10 mouse cellular contexts compared by ENCODE assay signal in the genomic region with DNA sequence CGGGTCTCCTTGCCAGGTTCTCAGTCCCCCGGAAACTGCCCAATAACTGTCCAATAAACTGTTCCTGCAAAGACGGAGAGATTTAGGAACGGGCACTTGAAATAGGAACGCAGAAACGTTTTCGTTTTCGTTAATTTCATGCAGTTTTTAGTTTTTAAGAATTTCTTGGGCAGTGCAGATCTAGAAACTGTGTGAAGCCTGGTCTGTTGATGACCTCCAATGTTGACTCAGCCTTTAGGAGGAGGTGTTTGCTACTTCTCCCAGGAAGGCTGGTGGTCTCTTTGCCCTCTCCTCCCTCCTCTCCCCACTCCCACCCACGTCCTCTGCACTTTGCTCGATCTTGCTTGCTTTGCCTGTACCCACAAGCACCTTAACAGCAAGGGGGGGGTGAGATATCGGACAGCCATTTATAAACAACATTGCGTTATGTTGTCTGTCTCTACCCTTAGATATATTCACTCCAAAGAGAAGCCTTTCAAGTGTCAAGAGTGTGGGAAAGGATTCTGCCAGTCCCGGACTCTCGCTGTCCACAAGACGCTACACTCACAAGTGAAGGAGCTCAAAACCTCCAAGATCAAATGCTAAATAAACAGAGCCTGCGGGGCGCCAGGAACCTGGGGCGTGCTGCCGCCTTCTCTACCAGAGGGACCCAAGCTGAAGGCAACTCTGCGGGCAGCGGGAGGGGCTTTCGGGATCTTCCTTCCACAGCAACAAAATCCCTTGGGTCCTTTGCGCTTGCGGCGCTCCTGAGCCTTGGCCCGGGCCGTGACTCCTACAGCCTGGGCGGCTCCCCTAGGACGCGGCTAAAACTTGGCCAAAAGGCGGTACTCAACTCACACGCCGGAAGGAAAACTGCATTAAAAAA. TPM values are rescaled to one million over a fixed set of nuclear protein-coding genes. Genes with fewer than 3 reads are reported as not detected.
A peak's percentile ranks its signal among the peaks of the same experiment; 100 is the strongest.
DNase-seq lines count a peak whose midpoint lies in the region; ATAC-seq and TF ChIP-seq lines count a peak whose summit lies in the region.
"Had no signal": no experiment of that assay in that cellular context is flagged by ENCODE, and none has a peak within 500 bp of the region (broad histone marks: within the 10 kb centered on the region; RNA-seq: fewer than 3 reads in every experiment).

No protein-coding gene starts in this region.

- peak overlapping the region; percentile 54 for H3K4me2 ChIP-seq in intestine, postnatal 0 days (replicated peaks; ENCODE audit: low read depth)
- H3K4me2 ChIP-seq in stomach, embryonic 16.5 days (ENCODE audit: low read depth, low read length) = peak overlapping the region; percentile 57

- peaks cover 5% of the 10 kb centered on the region; the same call in 1 of the 2 replicates for H3K27me3 ChIP-seq in cerebellum, adult 2 months (ENCODE audit: control insufficient read depth, insufficient read depth, low read length)
- H3K27me3 ChIP-seq in intestine, postnatal 0 days (replicated peaks; ENCODE audit: control insufficient read depth, insufficient read depth, low read length) = peaks cover 89% of the 10 kb centered on the region
- H3K27me3 ChIP-seq in stomach, embryonic 16.5 days (ENCODE audit: control insufficient read depth, insufficient read depth, low read length) = peaks cover 28% of the 10 kb centered on the region

- ATAC-seq in intestine, postnatal 0 days = no peak
- ATAC-seq in stomach, embryonic 16.5 days (ENCODE audit: insufficient read depth, low FRiP score) = no peak

- peak; percentile 27 to 32 for DNase-seq in cerebellum, postnatal 10 days
- no peak for DNase-seq in cerebellum, adult 2 months
- peak; percentile 62 for DNase-seq in testis, postnatal 10 days (ENCODE audit: low spot score)
- DNase-seq in testis, postnatal 14 days (ENCODE audit: low spot score) = no peak
- DNase-seq in c-Kit-positive CD71-positive TER-119-positive erythroid progenitor cells, embryonic 14.5 days (ENCODE audit: low spot score) = no peak
- DNase-seq in layer of hippocampus, postnatal 36 days = no peak
- DNase-seq: B cell, adult 2 months had no signal

- no peak for TF ChIP-seq POLR2A in cerebellum, adult 2 months (IDR thresholded peaks at IDR 0.05; ENCODE audit: borderline replicate concordance, insufficient read depth, low read length)

- no peaks in the 10 kb centered on the region for H3K9me3 ChIP-seq in intestine, postnatal 0 days (ENCODE audit: control insufficient read depth)
- no peaks in the 10 kb centered on the region for H3K9me3 ChIP-seq in stomach, embryonic 16.5 days (replicated peaks; ENCODE audit: control insufficient read depth, low read length)

- 4% methylated on average over 33 of the region's 33 CpGs for WGBS in cerebellum, adult 2 months
- 7% methylated on average over 33 of the region's 33 CpGs for WGBS in intestine, postnatal 0 days
- 18% methylated on average over 33 of the region's 33 CpGs for WGBS in stomach, embryonic 16.5 days

- no peaks in the 10 kb centered on the region for H3K36me3 ChIP-seq in intestine, postnatal 0 days (ENCODE audit: control insufficient read depth, insufficient read depth)
- no peaks in the 10 kb centered on the region for H3K36me3 ChIP-seq in stomach, embryonic 16.5 days (ENCODE audit: control insufficient read depth, insufficient read depth, low read length)

- TF ChIP-seq CTCF in cerebellum, adult 2 months (IDR thresholded peaks at IDR 0.05; ENCODE audit: borderline replicate concordance, insufficient read depth, low read depth, low read length) = no peak
- TF ChIP-seq CTCF in intestine, postnatal 0 days (IDR thresholded peaks at IDR 0.05; ENCODE audit: low read depth) = no peak

- no peaks in the 10 kb centered on the region for H3K4me1 ChIP-seq in cerebellum, adult 2 months (ENCODE audit: control insufficient read depth, insufficient read depth, low read length)
- H3K4me1 ChIP-seq in intestine, postnatal 0 days (replicated peaks; ENCODE audit: control insufficient read depth, insufficient read depth, low read length) = 0 out of 2 replicates have a peak, but pooled peaks cover 5% of the 10 kb centered on the region
- H3K4me1 ChIP-seq in stomach, embryonic 16.5 days (ENCODE audit: control insufficient read depth, insufficient read depth, low read length) = peaks cover 6% of the 10 kb centered on the region; the same call in 1 of the 2 replicates

- H3K4me3 ChIP-seq in cerebellum, adult 2 months (replicated peaks; ENCODE audit: insufficient read depth, low read depth, low read length) = no peak overlapping the region
- peak overlapping the region; percentile 20; the same call in 1 of the 2 replicates for H3K4me3 ChIP-seq in intestine, postnatal 0 days (ENCODE audit: low read depth, low read length)
- H3K4me3 ChIP-seq in stomach, embryonic 16.5 days (replicated peaks; ENCODE audit: low read length) = peak overlapping the region; percentile 32

- no peak overlapping the region for H3K9ac ChIP-seq in intestine, postnatal 0 days (ENCODE audit: low read depth, low read length)
- peak overlapping the region; percentile 38; the same call in 1 of the 2 replicates for H3K9ac ChIP-seq in stomach, embryonic 16.5 days (ENCODE audit: low read length)

- no peak overlapping the region for H3K27ac ChIP-seq in cerebellum, adult 2 months (ENCODE audit: insufficient read depth, low read length)
- no peak overlapping the region for H3K27ac ChIP-seq in intestine, postnatal 0 days (ENCODE audit: low read depth, low read length)
- H3K27ac ChIP-seq in stomach, embryonic 16.5 days (ENCODE audit: low read length) = no peak overlapping the region

RNA-seq across cellular contexts. Expression of a gene that starts 10.4 kb away (rescaled TPM):
- 0.97 and 2.1 TPM in 2 replicates for polyA plus RNA-seq in cerebellum, adult 2 months (2012; rRNA removed)
- 20.1 and 25.0 TPM in 2 replicates for polyA plus RNA-seq in intestine, postnatal 0 days (2015; fragmentation: Nextera tagmentation; extraction: Ambion mirVana)
- 37.6 and 39.8 TPM in 2 replicates for polyA plus RNA-seq in stomach, embryonic 16.5 days (2015; fragmentation: Nextera tagmentation; extraction: Ambion mirVana)
- total RNA-seq in layer of hippocampus, postnatal 36 days (2021) = 1 to 10 TPM; 3.1 to 4.1 TPM
- total RNA-seq: liver, adult 2 months had no signal
- polyA plus RNA-seq: liver, adult 2 months had no signal

Comparison
In these comparisons a context has a peak if more than half of its experiments do, and no peak if none do; other contexts are left out.
1. DNase-seq: peak in cerebellum, postnatal 10 days (2 of 2) and testis, postnatal 10 days (single experiment); none in cerebellum, adult 2 months (0 of 2), testis, postnatal 14 days (single experiment), c-Kit-positive CD71-positive TER-119-positive erythroid progenitor cells, embryonic 14.5 days (single experiment) and layer of hippocampus, postnatal 36 days (0 of 2).